Mouse (Mus musculus): ENCODE measurements around the gene Olfr1293-ps. TPM values are rescaled to one million over a fixed set of nuclear protein-coding genes. Genes with fewer than 3 reads are reported as not detected.

Gene Olfr1293-ps
- not detected in 2 replicates for polyA plus RNA-seq (2015; fragmentation: Nextera tagmentation; extraction: Ambion mirVana)

DNA sequence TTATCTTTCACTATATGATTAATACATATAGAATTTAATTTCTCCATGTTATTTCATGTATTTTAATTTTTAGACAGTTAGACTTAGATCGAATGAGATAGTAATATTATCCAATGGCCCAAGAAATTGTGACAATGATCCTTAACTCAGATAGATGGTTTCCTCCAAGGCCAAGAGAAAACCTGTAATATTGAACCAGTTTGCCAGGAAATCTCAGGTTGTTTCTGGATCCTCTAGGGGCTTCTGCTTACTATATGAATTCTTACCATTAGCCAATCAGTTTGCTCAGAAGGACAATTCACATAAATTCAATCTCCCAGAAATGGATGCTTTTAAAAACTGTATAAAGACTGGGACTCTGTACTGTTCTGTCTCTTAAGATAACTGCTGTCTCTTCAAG lies at the start of gene Olfr1293-ps:
Olfr1293-ps (plus strand) TSS at position 301 of the 400 bp plus-strand sequence.
- no peak for TF ChIP-seq CTCF (IDR thresholded peaks at IDR 0.05; ENCODE audit: low read depth)
- Histone ChIP-seq H3K9ac (ENCODE audit: low read depth, low read length) (no peak within 1 kb of the TSS), H3K4me2 (replicated peaks; ENCODE audit: low read depth) (no peak within 1 kb of the TSS), H3K27me3 (replicated peaks; ENCODE audit: control insufficient read depth, insufficient read depth, low read length) (no peaks in the 10 kb centered on the region), H3K4me1 (replicated peaks; ENCODE audit: control insufficient read depth, insufficient read depth, low read length) (no peaks in the 10 kb centered on the region), H3K27ac (ENCODE audit: low read depth, low read length) (no peak within 1 kb of the TSS), H3K9me3 (ENCODE audit: control insufficient read depth) (no peaks in the 10 kb centered on the region), H3K36me3 (ENCODE audit: control insufficient read depth, insufficient read depth) (no peaks in the 10 kb centered on the region), H3K4me3 (ENCODE audit: low read depth, low read length) (no peak within 1 kb of the TSS)
- no peak for ATAC-seq
- 84% methylated on average over 1 of the region's 1 CpGs for WGBS

- Histone ChIP-seq H3K36me3 (ENCODE audit: control insufficient read depth, insufficient read depth) (no peaks in the 10 kb centered on the region), H3K4me2 (replicated peaks; ENCODE audit: low read depth) (no peak within 1 kb of the TSS), H3K9ac (ENCODE audit: low read depth, low read length) (no peak within 1 kb of the TSS), H3K27me3 (replicated peaks; ENCODE audit: control insufficient read depth, insufficient read depth, low read length) (no peaks in the 10 kb centered on the region), H3K9me3 (ENCODE audit: control insufficient read depth) (no peaks in the 10 kb centered on the region), H3K4me3 (ENCODE audit: low read depth, low read length) (no peak within 1 kb of the TSS), H3K27ac (ENCODE audit: low read depth, low read length) (no peak within 1 kb of the TSS), H3K4me1 (replicated peaks; ENCODE audit: control insufficient read depth, insufficient read depth, low read length) (no peaks in the 10 kb centered on the region)
- no peak for TF ChIP-seq CTCF (IDR thresholded peaks at IDR 0.05; ENCODE audit: low read depth)
- 65% methylated on average over 1 of the region's 1 CpGs for WGBS
- no peak for ATAC-seq
Measured at GRCm38 (mm10) chr2:111480519-111480918, 44.5 kb upstream of the Olfr1293-ps start, which contains the start of gene Olfr1289. Gene Olfr1289, plus strand, starts transcription at chr2:111480819.

- no peak within 1 kb of the TSS for H3K27ac ChIP-seq (ENCODE audit: low read depth, low read length)
- no peak for TF ChIP-seq CTCF (IDR thresholded peaks at IDR 0.05; ENCODE audit: low read depth)
- no peak within 1 kb of the TSS for H3K9ac ChIP-seq (ENCODE audit: low read depth, low read length)
- H3K4me2 ChIP-seq (replicated peaks; ENCODE audit: low read depth) = no peak within 1 kb of the TSS
- WGBS = 73% methylated on average over 5 of the region's 5 CpGs
- H3K36me3 ChIP-seq (ENCODE audit: control insufficient read depth, insufficient read depth) = no peaks in the 10 kb centered on the region
- no peak for ATAC-seq
- H3K4me1 ChIP-seq (replicated peaks; ENCODE audit: control insufficient read depth, insufficient read depth, low read length) = no peaks in the 10 kb centered on the region
- no peak within 1 kb of the TSS for H3K4me3 ChIP-seq (ENCODE audit: low read depth, low read length)
- no peaks in the 10 kb centered on the region for H3K9me3 ChIP-seq (ENCODE audit: control insufficient read depth)
- no peaks in the 10 kb centered on the region for H3K27me3 ChIP-seq (replicated peaks; ENCODE audit: control insufficient read depth, insufficient read depth, low read length)
Measured at GRCm38 (mm10) chr2:111493729-111494128, 31.3 kb upstream of the Olfr1293-ps start, which contains the start of gene Olfr1290. Gene Olfr1290, minus strand, starts transcription at chr2:111493829.

GRCm38 (mm10) chr2:111496880-111497279 lies 28.1 kb upstream of the Olfr1293-ps start, which contains the start of gene Olfr1291-ps1:
Gene Olfr1291-ps1, plus strand, starts transcription at chr2:111497180.
- H3K27me3 ChIP-seq (replicated peaks; ENCODE audit: control insufficient read depth, insufficient read depth, low read length) = no peaks in the 10 kb centered on the region
- no peak for TF ChIP-seq CTCF (IDR thresholded peaks at IDR 0.05; ENCODE audit: low read depth)
- 91% methylated on average over 3 of the region's 3 CpGs for WGBS

GRCm38 (mm10) chr2:111517451-111517850 lies 7.6 kb upstream of the Olfr1293-ps start:
- H3K4me1 ChIP-seq (replicated peaks; ENCODE audit: control insufficient read depth, insufficient read depth, low read length) = no peaks in the 10 kb centered on the region
- 86% methylated on average over 10 of the region's 10 CpGs for WGBS
- no peak overlapping the region for H3K27ac ChIP-seq (ENCODE audit: low read depth, low read length)
- no peak for TF ChIP-seq CTCF (IDR thresholded peaks at IDR 0.05; ENCODE audit: low read depth)
- ATAC-seq = no peak
- H3K4me2 ChIP-seq (replicated peaks; ENCODE audit: low read depth) = no peak overlapping the region
- H3K27me3 ChIP-seq (replicated peaks; ENCODE audit: control insufficient read depth, insufficient read depth, low read length) = no peaks in the 10 kb centered on the region
- no peak overlapping the region for H3K4me3 ChIP-seq (ENCODE audit: low read depth, low read length)
- no peaks in the 10 kb centered on the region for H3K36me3 ChIP-seq (ENCODE audit: control insufficient read depth, insufficient read depth)
- H3K9ac ChIP-seq (ENCODE audit: low read depth, low read length) = no peak overlapping the region
- H3K9me3 ChIP-seq (ENCODE audit: control insufficient read depth) = no peaks in the 10 kb centered on the region

More at GRCm38 (mm10) chr2:111496880-111497279, 28.1 kb upstream of the Olfr1293-ps start, which contains the start of gene Olfr1291-ps1:
- no peak for ATAC-seq
- H3K4me3 ChIP-seq (ENCODE audit: low read depth, low read length) = no peak within 1 kb of the TSS
- H3K9ac ChIP-seq (ENCODE audit: low read depth, low read length) = no peak within 1 kb of the TSS
- no peak within 1 kb of the TSS for H3K27ac ChIP-seq (ENCODE audit: low read depth, low read length)
- H3K4me2 ChIP-seq (replicated peaks; ENCODE audit: low read depth) = no peak within 1 kb of the TSS
- H3K4me1 ChIP-seq (replicated peaks; ENCODE audit: control insufficient read depth, insufficient read depth, low read length) = no peaks in the 10 kb centered on the region
- H3K9me3 ChIP-seq (ENCODE audit: control insufficient read depth) = no peaks in the 10 kb centered on the region
- no peaks in the 10 kb centered on the region for H3K36me3 ChIP-seq (ENCODE audit: control insufficient read depth, insufficient read depth)

DNA sequence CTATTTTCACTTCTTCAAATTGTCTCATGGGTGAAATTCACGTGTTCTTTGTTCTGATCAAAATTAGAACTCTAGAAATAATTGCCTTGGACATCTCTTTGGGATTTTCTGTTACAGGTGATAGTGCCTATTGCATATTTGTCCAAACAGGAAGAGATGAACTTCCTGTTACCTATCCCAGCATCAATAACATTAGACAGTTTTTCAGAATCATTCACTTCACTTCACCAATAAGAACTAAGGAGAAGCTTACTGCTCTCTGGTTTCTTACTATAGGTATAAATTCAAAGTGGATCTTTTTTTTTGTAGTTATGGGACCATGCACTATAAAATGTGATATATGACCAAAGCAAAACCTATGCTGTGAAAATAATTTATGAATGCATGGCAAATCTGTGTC lies 15.2 kb downstream of the Olfr1293-ps start, which contains the start of gene Olfr1294:
Olfr1294 (minus strand) TSS at position 101 of the 400 bp plus-strand sequence.
- Histone ChIP-seq H3K4me1 (replicated peaks; ENCODE audit: control insufficient read depth, insufficient read depth, low read length) (no peaks in the 10 kb centered on the region), H3K9ac (ENCODE audit: low read depth, low read length) (no peak within 1 kb of the TSS), H3K36me3 (ENCODE audit: control insufficient read depth, insufficient read depth) (no peaks in the 10 kb centered on the region), H3K27me3 (replicated peaks; ENCODE audit: control insufficient read depth, insufficient read depth, low read length) (no peaks in the 10 kb centered on the region), H3K9me3 (ENCODE audit: control insufficient read depth) (no peaks in the 10 kb centered on the region; the same call in 1 of the 2 replicates), H3K4me2 (replicated peaks; ENCODE audit: low read depth) (no peak within 1 kb of the TSS), H3K27ac (ENCODE audit: low read depth, low read length) (no peak within 1 kb of the TSS), H3K4me3 (ENCODE audit: low read depth, low read length) (no peak within 1 kb of the TSS)
- no peak for TF ChIP-seq CTCF (IDR thresholded peaks at IDR 0.05; ENCODE audit: low read depth)
- ATAC-seq = no peak
- 43% methylated on average over 1 of the region's 1 CpGs for WGBS
